Mouse (Mus musculus): Measurements from ENCODE around the gene Setd7. TPM values are rescaled to one million over a fixed set of nuclear protein-coding genes. Genes with fewer than 3 reads are reported as not detected.

Setd7 gene
- polyA plus RNA-seq, 1 experiment from 2014 or later = 76.5 TPM

DNA sequence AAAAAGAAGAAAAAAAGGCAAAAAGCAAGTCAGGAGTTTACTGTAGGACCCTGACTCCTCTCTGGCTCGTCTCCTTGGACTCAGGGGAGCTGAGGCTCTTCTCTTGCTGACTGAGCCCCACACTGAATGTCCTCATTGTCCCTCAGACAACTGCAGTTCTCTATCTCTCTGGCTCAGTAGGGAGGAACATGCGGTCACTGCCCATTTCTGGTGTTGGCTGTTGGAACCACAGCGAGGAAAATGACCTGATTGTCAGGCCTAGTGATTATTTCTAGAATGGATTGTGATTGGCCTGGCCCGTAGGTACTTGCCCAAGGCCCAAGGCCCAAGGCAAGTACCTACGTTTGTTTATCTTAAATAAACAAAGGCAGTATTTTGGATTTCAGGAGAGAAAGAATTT, 62.0 kb downstream of the Setd7 start:
- ATAC-seq = no peak
- ChIA-PET CTCF (no interaction called here), POLR2A (no interaction called here)
- no peak for DNase-seq (ENCODE audit: low read depth, low spot score)
- no peaks in the 10 kb centered on the region for H3K27me3 ChIP-seq
- in situ Hi-C loops (cut with MboI; ENCODE audit: low pct_unique_long_range_greater_than_20kb) = no loop called here
- TF ChIP-seq CTCF (IDR thresholded peaks at IDR 0.05) = no peak

DNA sequence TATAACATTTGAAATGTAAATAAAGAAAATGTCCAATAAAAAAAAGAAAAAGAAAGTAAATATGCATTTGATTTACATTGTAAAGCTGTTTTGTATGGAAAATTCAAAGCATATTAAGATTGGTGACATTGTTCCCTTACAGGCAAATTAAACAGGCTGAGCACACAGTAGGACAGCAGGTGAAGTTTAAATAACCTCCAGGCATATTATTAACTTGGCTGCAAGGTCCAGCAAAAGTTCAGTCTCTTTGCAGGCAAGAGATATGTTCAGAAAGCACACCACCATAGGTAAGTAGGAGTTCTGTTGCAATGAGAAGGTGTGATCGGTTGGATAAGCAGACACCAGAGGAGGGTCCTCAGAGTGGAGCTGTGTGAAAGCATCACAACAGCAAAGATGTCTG, 62.7 kb downstream of the Setd7 start:
- DNase-seq (ENCODE audit: low read depth, low spot score) (no peak), ATAC-seq (no peak)
- POLR2A ChIA-PET = no interaction called here
- CTCF ChIA-PET = no interaction called here
- H3K27me3 ChIP-seq = no peaks in the 10 kb centered on the region
- in situ Hi-C loops (cut with MboI; ENCODE audit: low pct_unique_long_range_greater_than_20kb) = no loop called here
- no peak for TF ChIP-seq CTCF (IDR thresholded peaks at IDR 0.05)

DNA sequence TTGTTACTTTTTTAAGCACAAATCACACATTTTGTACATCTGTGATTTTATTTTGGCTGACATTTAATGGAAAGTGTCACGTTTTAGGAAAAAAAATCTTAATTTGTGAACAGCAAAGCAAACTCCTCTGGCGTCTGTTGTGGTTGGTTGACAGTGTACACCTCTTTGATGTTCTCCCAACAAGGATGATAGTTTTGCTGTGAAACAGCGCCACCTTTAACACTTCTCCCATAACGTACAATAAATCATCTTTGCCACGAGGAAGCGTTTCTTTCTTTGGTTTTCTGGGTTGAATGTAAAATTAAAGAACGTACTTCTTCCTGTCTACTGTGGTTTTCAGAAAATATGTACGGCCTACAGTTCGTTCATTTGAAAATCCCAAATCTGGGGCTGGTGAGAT, 65.0 kb downstream of the Setd7 start:
- DNase-seq (ENCODE audit: low read depth, low spot score) (no peak), ATAC-seq (no peak)
- CTCF ChIA-PET = no interaction called here
- in situ Hi-C loops (cut with MboI; ENCODE audit: low pct_unique_long_range_greater_than_20kb) = no loop called here
- POLR2A ChIA-PET = no interaction called here
- TF ChIP-seq CTCF (IDR thresholded peaks at IDR 0.05) = no peak
- H3K27me3 ChIP-seq = no peaks in the 10 kb centered on the region

DNA sequence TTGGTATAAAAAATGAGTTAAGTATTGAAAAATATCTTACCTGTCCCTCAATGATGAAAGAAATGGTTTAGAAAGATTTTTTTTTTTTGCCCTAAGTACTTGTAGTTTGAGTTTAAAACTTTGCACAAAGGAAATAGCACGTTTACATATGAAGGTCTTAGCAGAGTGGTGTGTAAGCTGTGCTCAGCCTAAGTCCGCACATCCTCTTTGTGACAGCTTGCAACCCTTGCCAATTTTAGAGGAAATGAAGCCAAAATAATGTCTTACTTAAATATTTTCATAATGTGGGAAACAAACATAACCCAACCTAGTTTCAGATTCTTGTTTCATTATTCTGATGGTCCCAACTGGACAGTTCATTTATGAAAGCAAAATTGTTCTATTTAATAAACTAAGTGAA, 66.2 kb downstream of the Setd7 start:
- in situ Hi-C loops (cut with MboI; ENCODE audit: low pct_unique_long_range_greater_than_20kb) = no loop called here
- no peak for DNase-seq (ENCODE audit: low read depth, low spot score)
- H3K27me3 ChIP-seq = no peaks in the 10 kb centered on the region
- POLR2A ChIA-PET = no interaction called here
- ATAC-seq = no peak
- CTCF ChIA-PET = interaction anchor here (0.7 kb wide), 1 partner anchor 22 kb away, joined by 3 read pairs; no protein-coding TSS in a partner anchor
- no peak for TF ChIP-seq CTCF (IDR thresholded peaks at IDR 0.05)

DNA sequence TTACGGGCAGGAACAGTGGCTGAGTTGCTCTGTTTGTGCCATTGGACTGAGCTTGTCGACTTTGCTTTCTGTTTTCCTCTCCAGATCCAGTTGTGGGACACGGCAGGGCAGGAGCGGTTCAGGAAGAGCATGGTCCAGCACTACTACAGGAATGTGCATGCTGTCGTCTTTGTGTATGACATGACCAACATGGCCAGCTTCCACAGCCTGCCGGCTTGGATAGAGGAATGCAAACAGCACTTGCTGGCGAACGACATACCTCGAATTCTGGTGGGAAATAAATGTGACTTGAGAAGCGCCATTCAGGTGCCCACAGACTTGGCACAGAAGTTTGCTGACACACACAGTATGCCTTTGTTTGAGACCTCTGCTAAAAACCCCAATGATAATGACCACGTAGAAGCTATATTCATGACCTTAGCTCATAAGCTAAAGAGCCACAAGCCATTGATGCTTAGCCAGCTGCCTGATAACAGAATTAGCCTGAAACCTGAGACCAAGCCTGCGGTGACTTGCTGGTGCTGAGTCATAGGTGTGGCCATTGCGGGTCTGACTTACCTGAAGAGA, 67.3 kb downstream of the Setd7 start:
- H3K27me3 ChIP-seq = no peaks in the 10 kb centered on the region
- ChIA-PET CTCF (interaction anchor here (0.7 kb wide), 1 partner anchor 23 kb away, joined by 3 read pairs; no protein-coding TSS in a partner anchor), POLR2A (no interaction called here)
- DNase-seq (ENCODE audit: low read depth, low spot score) (no peak), ATAC-seq (no peak)
- in situ Hi-C loops (cut with MboI; ENCODE audit: low pct_unique_long_range_greater_than_20kb) = no loop called here
- TF ChIP-seq CTCF (IDR thresholded peaks at IDR 0.05) = no peak

DNA sequence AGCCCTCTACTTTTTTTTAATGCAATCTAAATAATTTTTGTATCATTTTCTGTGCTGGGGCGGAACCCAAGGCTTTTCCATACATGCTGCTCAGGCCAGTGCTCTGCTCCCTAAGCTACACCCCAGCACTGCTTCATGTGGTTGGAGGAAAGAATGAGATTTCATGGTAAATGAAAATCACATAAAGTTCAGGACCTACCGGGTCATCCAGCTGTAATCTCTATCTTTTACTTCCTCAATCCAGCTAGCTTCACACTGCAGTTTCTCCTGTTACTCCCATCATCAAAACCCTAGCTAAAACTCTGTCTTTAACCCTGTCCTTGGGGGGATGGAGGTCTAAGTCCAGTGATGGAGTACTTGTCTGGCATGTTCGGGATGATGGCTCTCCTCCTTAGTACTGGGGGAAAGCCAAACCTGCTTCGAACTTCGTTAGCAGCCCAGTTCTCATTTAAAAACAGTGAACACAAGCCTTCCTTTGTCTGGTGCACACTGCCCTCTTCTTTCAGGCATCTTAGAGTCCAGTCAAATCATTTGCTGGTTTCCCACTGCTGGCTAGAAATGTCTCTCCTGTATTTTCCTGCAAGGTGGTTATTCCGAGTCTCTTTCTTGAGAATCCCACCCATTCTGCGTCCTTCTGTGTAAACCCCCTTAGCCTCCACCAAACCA, 70.5 kb downstream of the Setd7 start:
- ChIA-PET CTCF (interaction anchor here (1.0 to 1.6 kb wide), 3 partner anchors 9 to 158 kb away, joined by 3 to 4 read pairs (median 3); no protein-coding TSS in a partner anchor), POLR2A (no interaction called here)
- in situ Hi-C loops (cut with MboI; ENCODE audit: low pct_unique_long_range_greater_than_20kb) = no loop called here
- TF ChIP-seq CTCF (IDR thresholded peaks at IDR 0.05) = no peak
- H3K27me3 ChIP-seq = no peaks in the 10 kb centered on the region
- DNase-seq (ENCODE audit: low read depth, low spot score) (no peak), ATAC-seq (no peak)

DNA sequence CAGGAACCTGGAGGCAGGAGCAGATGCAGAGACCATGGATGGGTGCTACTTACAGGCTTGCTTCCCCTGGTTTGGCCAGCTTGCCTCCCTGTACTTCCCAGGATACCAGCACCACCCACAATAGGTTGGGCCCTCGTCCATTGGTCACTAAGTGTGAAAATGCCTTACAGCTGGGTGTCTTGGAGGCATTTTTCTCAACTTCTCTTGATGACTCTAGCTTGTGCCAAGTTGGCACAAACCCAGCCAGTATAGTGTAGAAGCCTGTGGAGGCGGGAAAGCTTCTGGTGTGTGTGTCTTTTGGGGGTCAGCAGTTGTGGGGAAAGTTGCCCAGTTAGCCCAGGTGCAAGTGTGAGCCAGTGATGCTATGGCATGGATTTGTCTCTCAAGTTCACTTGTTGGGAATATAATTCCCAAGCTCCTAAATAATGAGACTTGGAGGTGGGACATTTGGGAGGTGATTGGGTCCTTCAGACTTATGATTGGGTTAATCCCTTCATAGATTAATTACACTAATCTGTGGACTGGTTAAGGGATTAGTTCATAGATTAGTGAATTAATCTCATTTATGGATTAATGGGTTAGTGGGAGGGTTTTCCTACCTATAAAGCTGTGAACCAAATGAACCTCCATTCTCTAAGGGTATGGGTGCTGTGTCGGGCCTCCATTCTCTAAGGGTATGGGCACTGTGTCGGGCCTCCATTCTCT, 74.0 kb downstream of the Setd7 start:
- no peaks in the 10 kb centered on the region for H3K27me3 ChIP-seq
- in situ Hi-C loops (cut with MboI; ENCODE audit: low pct_unique_long_range_greater_than_20kb) = no loop called here
- POLR2A ChIA-PET = interaction anchor here (0.7 kb wide), 1 partner anchor 162 kb away, joined by 3 read pairs; no protein-coding TSS in a partner anchor
- ATAC-seq (no peak), DNase-seq (ENCODE audit: low read depth, low spot score) (no peak)
- TF ChIP-seq CTCF (IDR thresholded peaks at IDR 0.05) = no peak
- CTCF ChIA-PET = interaction anchor here (1.4 kb wide), 1 partner anchor 24 kb away, joined by 6 read pairs; no protein-coding TSS in a partner anchor

DNA sequence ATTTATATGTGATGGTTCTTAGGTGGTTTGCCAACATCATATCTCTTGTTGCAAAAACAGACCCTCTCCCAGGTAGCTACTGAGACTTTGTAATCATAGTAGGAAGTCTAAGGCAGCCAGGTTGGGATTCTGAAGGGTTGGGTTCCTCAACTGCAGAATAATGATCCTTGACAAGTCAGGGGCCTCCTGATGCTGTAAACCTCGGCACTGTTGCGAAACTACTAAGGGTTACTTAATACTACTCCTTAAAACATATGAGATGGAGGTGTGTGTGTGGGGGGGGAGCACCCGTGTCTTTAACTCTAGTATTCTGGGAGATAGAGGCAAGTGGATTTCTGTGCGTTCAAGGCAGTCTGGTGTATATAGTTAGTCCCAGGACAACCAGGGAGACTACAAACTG, 75.3 kb downstream of the Setd7 start:
- no peak for TF ChIP-seq CTCF (IDR thresholded peaks at IDR 0.05)
- ATAC-seq = no peak
- POLR2A ChIA-PET = interaction anchor here (0.7 to 1.5 kb wide), 2 partner anchors 168 to 618 kb away, joined by 3 to 4 read pairs; no protein-coding TSS in a partner anchor
- CTCF ChIA-PET = no interaction called here
- no peak for DNase-seq (ENCODE audit: low read depth, low spot score)
- in situ Hi-C loops (cut with MboI; ENCODE audit: low pct_unique_long_range_greater_than_20kb) = no loop called here
- no peaks in the 10 kb centered on the region for H3K27me3 ChIP-seq

DNA sequence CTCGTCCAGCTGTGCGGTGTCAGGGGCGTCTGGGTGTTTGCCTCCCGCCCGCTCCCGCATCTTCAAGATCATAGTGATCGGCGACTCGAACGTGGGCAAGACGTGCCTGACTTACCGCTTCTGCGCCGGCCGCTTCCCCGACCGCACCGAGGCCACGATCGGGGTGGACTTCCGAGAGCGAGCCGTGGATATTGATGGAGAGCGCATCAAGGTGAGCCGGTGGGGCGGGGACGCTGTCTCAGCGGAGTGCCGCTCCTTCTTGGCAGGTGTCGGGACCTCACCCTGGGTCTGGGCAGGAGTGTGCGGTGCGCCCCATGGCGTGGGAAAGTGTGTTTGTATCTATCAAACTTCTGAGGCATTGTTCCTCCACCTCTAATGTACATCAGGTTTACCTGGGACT, 76.3 kb downstream of the Setd7 start:
- DNase-seq (ENCODE audit: low read depth, low spot score) = no peak
- in situ Hi-C loops (cut with MboI; ENCODE audit: low pct_unique_long_range_greater_than_20kb) = loop anchor here (5.0 kb wide), 1 partner anchor 758 kb away; no protein-coding TSS in a partner anchor
- no peak for TF ChIP-seq CTCF (IDR thresholded peaks at IDR 0.05)
- peak; percentile 2 for ATAC-seq
- ChIA-PET CTCF (interaction anchor here (1.6 to 3.0 kb wide), 2 partner anchors 12 to 100 kb away, joined by 3 to 7 read pairs; no protein-coding TSS in a partner anchor), POLR2A (interaction anchor here (0.6 to 1.5 kb wide), 5 partner anchors 15 to 1848 kb away, joined by 3 to 4 read pairs (median 3); partner anchors contain the start of gene Setd7)
- H3K27me3 ChIP-seq = no peaks in the 10 kb centered on the region

DNA sequence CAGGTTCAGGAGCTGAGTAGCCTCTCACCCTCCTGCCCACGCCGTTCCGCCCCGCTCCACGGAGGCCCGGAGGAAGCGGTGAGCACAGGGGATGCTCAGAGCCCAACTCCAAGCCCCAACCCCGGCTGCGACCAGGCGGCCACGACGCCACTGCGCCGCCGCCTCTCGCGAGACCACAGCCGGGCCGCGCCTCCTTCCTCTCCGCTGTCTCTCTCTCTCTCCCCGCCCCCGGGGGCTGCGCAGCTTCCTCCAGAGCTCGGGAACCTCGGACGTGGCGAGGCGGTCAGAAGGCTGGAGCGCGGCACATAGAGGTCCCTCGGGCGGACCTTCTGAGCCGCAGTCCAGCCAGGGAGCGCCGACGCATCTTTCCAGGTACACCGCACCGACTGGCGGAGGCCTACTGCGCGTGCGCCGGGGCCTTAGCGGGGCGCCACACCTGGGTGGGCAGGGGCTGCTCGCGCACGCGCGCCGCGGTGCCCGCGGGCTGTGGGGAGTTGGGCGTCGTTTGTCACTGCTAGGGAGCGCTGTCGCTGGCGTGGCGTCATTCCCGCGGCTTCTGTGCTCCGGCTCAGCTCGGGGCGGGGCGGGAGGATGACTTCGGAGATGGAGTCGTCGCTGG, 76.8 kb downstream of the Setd7 start, which contains the start of gene Rab33b:
Rab33b (plus strand) TSS at position 180 of the 619 bp plus-strand sequence.
- no peaks in the 10 kb centered on the region for H3K27me3 ChIP-seq
- DNase-seq (ENCODE audit: low read depth, low spot score) (peak; percentile 98), ATAC-seq (peak; percentile 95)
- ChIA-PET CTCF (interaction anchor here (1.0 to 3.0 kb wide), 5 partner anchors 12 to 763 kb away, joined by 3 to 7 read pairs (median 3); no protein-coding TSS in a partner anchor), POLR2A (interaction anchor here (0.6 to 1.5 kb wide), 8 partner anchors 14 to 1849 kb away, joined by 3 to 4 read pairs (median 3); partner anchors contain the start of gene Setd7)
- in situ Hi-C loops (cut with MboI; ENCODE audit: low pct_unique_long_range_greater_than_20kb) = loop anchor here (5.0 kb wide), 1 partner anchor 758 kb away; no protein-coding TSS in a partner anchor
- no peak for TF ChIP-seq CTCF (IDR thresholded peaks at IDR 0.05)
